Mouse (Mus musculus) telencephalon, adult 2 months (tissue): Measurements from ENCODE around the gene Chmp3.

Experiments used
- DNase-seq: peaks from one replicate; pipeline ENCODE4 v3.0.0-alpha.2; 2011; ENCODE audit warnings: low read depth, low spot score

The Chmp3 gene

GRCm38 (mm10) chr6:71543686-71544499, at the start of gene Chmp3:
Chmp3 (plus strand) TSS chr6:71543797.
- DNase-seq, result peak; percentile 86

- DNase-seq, result no peak
These were observed 49.1 kb upstream of the Chmp3 start for GRCm38 (mm10) chr6:71494341-71495020.

GRCm38 (mm10) chr6:71500575-71500974, 43.0 kb upstream of the Chmp3 start:
- no peak for DNase-seq

GRCm38 (mm10) chr6:71503001-71503400, 40.6 kb upstream of the Chmp3 start:
- DNase-seq, result no peak

GRCm38 (mm10) chr6:71503670-71504069, 39.9 kb upstream of the Chmp3 start:
- DNase-seq, result no peak

- DNase-seq, result no peak
These were observed 39.5 kb upstream of the Chmp3 start for GRCm38 (mm10) chr6:71504091-71504490.

GRCm38 (mm10) chr6:71505671-71506070, 37.9 kb upstream of the Chmp3 start:
- no peak for DNase-seq

GRCm38 (mm10) chr6:71519476-71519875, 24.1 kb upstream of the Chmp3 start:
- no peak for DNase-seq

- DNase-seq, result peak; percentile 24
These were observed 18.0 kb upstream of the Chmp3 start for GRCm38 (mm10) chr6:71525556-71525955.

- DNase-seq, result no peak
These were observed 16.5 kb upstream of the Chmp3 start for GRCm38 (mm10) chr6:71527056-71527455.

- no peak for DNase-seq
These were observed 15.8 kb upstream of the Chmp3 start for GRCm38 (mm10) chr6:71527826-71528225.

- DNase-seq, result no peak
These were observed 13.4 kb upstream of the Chmp3 start for GRCm38 (mm10) chr6:71530176-71530575.

- no peak for DNase-seq
These were observed 6.3 kb upstream of the Chmp3 start for GRCm38 (mm10) chr6:71537286-71537685.

- no peak for DNase-seq
These were observed 11.9 kb downstream of the Chmp3 start for GRCm38 (mm10) chr6:71555507-71555951.

GRCm38 (mm10) chr6:71556826-71557225, 13.2 kb downstream of the Chmp3 start:
- DNase-seq, result no peak

GRCm38 (mm10) chr6:71568616-71569015, 25.0 kb downstream of the Chmp3 start:
- peak; percentile 47 for DNase-seq

GRCm38 (mm10) chr6:71569025-71569424, 25.4 kb downstream of the Chmp3 start:
- DNase-seq, result no peak

GRCm38 (mm10) chr6:71575359-71575758, 31.8 kb downstream of the Chmp3 start:
- DNase-seq, result no peak

- DNase-seq, result no peak
These were observed 35.9 kb downstream of the Chmp3 start for GRCm38 (mm10) chr6:71579478-71579877.

GRCm38 (mm10) chr6:71583198-71583597, 39.6 kb downstream of the Chmp3 start:
- DNase-seq, result no peak

- DNase-seq, result no peak
These were observed 45.8 kb downstream of the Chmp3 start for GRCm38 (mm10) chr6:71589401-71589800.

- DNase-seq, result no peak
These were observed 46.6 kb downstream of the Chmp3 start for GRCm38 (mm10) chr6:71590154-71590553.

- DNase-seq, result no peak
These were observed 64.2 kb downstream of the Chmp3 start for GRCm38 (mm10) chr6:71607756-71608155.
